ENCODE assay signal across 20 mouse cellular contexts in genomic region chr2:77168781-77169180, GRCm38 (mm10). TPM values are rescaled to one million over a fixed set of nuclear protein-coding genes. Genes with fewer than 3 reads are reported as not detected.
DNase-seq lines count a peak whose midpoint lies in the region; ATAC-seq lines count a peak whose summit lies in the region.
"Had no signal": no experiment of that assay in that cellular context is flagged by ENCODE, and none has a peak within 500 bp of the region (broad histone marks: within the 10 kb centered on the region; RNA-seq: fewer than 3 reads in every experiment).

No protein-coding gene starts in this region.

- H3K27ac ChIP-seq in heart, embryonic 14.5 days (replicated peaks in 1 of 2; ENCODE audit: control insufficient read depth in 1 of 2, insufficient read depth in 1 of 2, low read depth in 2 of 2, low read length in 2 of 2): peak overlapping the region; percentile 12 to 99; a peak in 3 of 4 replicates
- no peak overlapping the region for H3K27ac ChIP-seq in liver, embryonic 11.5 days (ENCODE audit: low read depth, low read length)
- no peak overlapping the region for H3K27ac ChIP-seq in neural tube, embryonic 13.5 days (replicated peaks)
- H3K27ac ChIP-seq: embryonic facial prominence, embryonic 10.5 days; forebrain, embryonic 13.5 days; liver, embryonic 12.5 days had no signal

- peak overlapping the region; percentile 82 for H3K4me2 ChIP-seq in heart, embryonic 14.5 days (ENCODE audit: low read length)
- peak overlapping the region; percentile 93 for H3K4me2 ChIP-seq in liver, embryonic 11.5 days
- H3K4me2 ChIP-seq in neural tube, embryonic 13.5 days: 0 out of 2 replicates have a peak overlapping the region, but pooled peaks have one; percentile 13

- no peak for ATAC-seq in heart, embryonic 14.5 days (ENCODE audit: insufficient number of reproducible peaks, insufficient read depth, low FRiP score, low read depth)
- no peak for ATAC-seq in liver, embryonic 11.5 days (replicated peaks; ENCODE audit: low FRiP score)
- no peak for ATAC-seq in neural tube, embryonic 13.5 days (ENCODE audit: low read depth)
- no peak for ATAC-seq in inflammation-experienced regulatory T-cells, adult 6 months
- ATAC-seq: activated CD4-positive, CD25-positive, alpha-beta regulatory T cell, adult 4 months; forebrain, embryonic 13.5 days; intestine, embryonic 16.5 days; liver, embryonic 12.5 days; Patski had no signal

- WGBS in heart, embryonic 14.5 days: 40% methylated on average over 7 of the region's 7 CpGs
- 85% methylated on average over 7 of the region's 7 CpGs for WGBS in liver, embryonic 11.5 days
- 93% methylated on average over 7 of the region's 7 CpGs for WGBS in neural tube, embryonic 13.5 days

- peaks cover 22 to 66% of the 10 kb centered on the region in 2 experiments for H3K4me1 ChIP-seq in heart, embryonic 14.5 days (ENCODE audit: control insufficient read depth in 2 of 2, insufficient read depth in 2 of 2, low read length in 2 of 2)
- H3K4me1 ChIP-seq in liver, embryonic 11.5 days (replicated peaks; ENCODE audit: control insufficient read depth, insufficient read depth, low read length): peaks cover 19% of the 10 kb centered on the region
- peaks cover 42% of the 10 kb centered on the region for H3K4me1 ChIP-seq in neural tube, embryonic 13.5 days (replicated peaks)

- no peaks in the 10 kb centered on the region for H3K9me3 ChIP-seq in heart, embryonic 14.5 days (ENCODE audit: control insufficient read depth, low read length)
- no peaks in the 10 kb centered on the region for H3K9me3 ChIP-seq in liver, embryonic 11.5 days (ENCODE audit: control insufficient read depth, low read length)
- no peaks in the 10 kb centered on the region for H3K9me3 ChIP-seq in neural tube, embryonic 13.5 days
- H3K9me3 ChIP-seq: embryonic facial prominence, embryonic 10.5 days; forebrain, embryonic 13.5 days; liver, embryonic 12.5 days had no signal

- peaks cover 38% of the 10 kb centered on the region for H3K36me3 ChIP-seq in heart, embryonic 14.5 days (ENCODE audit: control insufficient read depth, insufficient read depth, low read length)
- H3K36me3 ChIP-seq in liver, embryonic 11.5 days (ENCODE audit: control insufficient read depth, insufficient read depth, low read length): no peaks in the 10 kb centered on the region
- no peaks in the 10 kb centered on the region for H3K36me3 ChIP-seq in neural tube, embryonic 13.5 days
- H3K36me3 ChIP-seq: embryonic facial prominence, embryonic 10.5 days; liver, embryonic 12.5 days had no signal

- no peaks in the 10 kb centered on the region for H3K27me3 ChIP-seq in heart, embryonic 14.5 days (ENCODE audit: control insufficient read depth, insufficient read depth, low read length)
- H3K27me3 ChIP-seq in liver, embryonic 11.5 days (replicated peaks; ENCODE audit: control insufficient read depth, insufficient read depth, low read length): no peaks in the 10 kb centered on the region
- no peaks in the 10 kb centered on the region for H3K27me3 ChIP-seq in neural tube, embryonic 13.5 days
- H3K27me3 ChIP-seq: forebrain, embryonic 13.5 days; Patski had no signal

- peak overlapping the region; percentile 94 for H3K9ac ChIP-seq in heart, embryonic 14.5 days (ENCODE audit: low read length)
- no peak overlapping the region for H3K9ac ChIP-seq in liver, embryonic 11.5 days (ENCODE audit: low read depth, low read length)
- H3K9ac ChIP-seq in neural tube, embryonic 13.5 days: no peak overlapping the region
- H3K9ac ChIP-seq: forebrain, embryonic 13.5 days; liver, embryonic 12.5 days had no signal

- H3K4me3 ChIP-seq in heart, embryonic 14.5 days (ENCODE audit: control insufficient read depth in 1 of 2, insufficient read depth in 1 of 2, low read depth in 1 of 2, low read length in 2 of 2): peak overlapping the region; percentile 77 to 90
- no peak overlapping the region for H3K4me3 ChIP-seq in liver, embryonic 11.5 days (ENCODE audit: low read depth, low read length)
- no peak overlapping the region for H3K4me3 ChIP-seq in neural tube, embryonic 13.5 days
- H3K4me3 ChIP-seq: forebrain, embryonic 13.5 days had no signal

- DNase-seq in heart, adult 18-20 months: no peak
- no peak for DNase-seq in liver, embryonic 11.5 days (ENCODE audit: low spot score)
- no peak for DNase-seq in liver
- DNase-seq in neural tube, embryonic 10.5 days (ENCODE audit: extremely low spot score, low spot score): no peak
- DNase-seq: adrenal gland, postnatal 25 days; cerebellum, adult 18-20 months; cerebellum, postnatal 36 days; gastrocnemius, postnatal 14 days; layer of hippocampus, adult 9-11 months; midbrain, embryonic 14.5 days; spleen, adult 18-20 months had no signal

RNA-seq across cellular contexts. Expression of gene Ccdc141, which starts 1.7 kb away (rescaled TPM):
- polyA plus RNA-seq in heart, embryonic 14.5 days (2014; fragmentation: Nextera tagmentation; extraction: Ambion mirVana): 189 and 213 TPM in 2 replicates
- 100 to 1,000 TPM; 149 to 219 TPM for total RNA-seq in heart, adult 18-20 months (2021)
- polyA plus RNA-seq in liver, embryonic 11.5 days (2014; fragmentation: Nextera tagmentation; extraction: Ambion mirVana): 3.2 and 6.3 TPM in 2 replicates
- polyA plus RNA-seq in neural tube, embryonic 13.5 days (2015; fragmentation: Nextera tagmentation; extraction: Ambion mirVana): 8.8 and 9.1 TPM in 2 replicates
- 1 to 10 TPM; 1.1 to 2.9 (median 1.1) TPM for polyA plus RNA-seq in inflammation-experienced regulatory T-cells, adult 6 months (2017; shearing (Covaris generic))

Comparison
In these comparisons a context has a peak if more than half of its experiments do, and no peak if none do; other contexts are left out.
1. H3K27ac ChIP-seq: peak in heart, embryonic 14.5 days (2 of 2); none in liver, embryonic 11.5 days (single experiment) and neural tube, embryonic 13.5 days (single experiment).
2. H3K4me2 ChIP-seq: peak in every context shown above with its lines; median percentile 93 in liver, embryonic 11.5 days; 82 in heart, embryonic 14.5 days; 13 in neural tube, embryonic 13.5 days.
3. H3K4me3 ChIP-seq: peak in heart, embryonic 14.5 days (2 of 2); none in liver, embryonic 11.5 days (single experiment) and neural tube, embryonic 13.5 days (single experiment).
4. RNA of gene Ccdc141, which starts 1.7 kb away (polyA plus RNA-seq): 189 to 213 TPM in heart, embryonic 14.5 days; 8.8 to 9.1 TPM in neural tube, embryonic 13.5 days, 3.2 to 6.3 TPM in liver, embryonic 11.5 days and 1.1 to 2.9 TPM in inflammation-experienced regulatory T-cells, adult 6 months; every median in the first group is over 10 times any median in the second.